Mouse (Mus musculus): ENCODE measurements at regions not wholly inside any gene's neighbourhood (a gene's known extent, or its start where the extent isn't known, plus 50 kb on each side); places are given as distances from the start of the nearest gene placed in this dataset.
A peak's percentile ranks its signal among the peaks of the same experiment; 100 is the strongest.

- Histone ChIP-seq H3K36me3 (no peaks in the 10 kb centered on the region), H3K9me3 (no peaks in the 10 kb centered on the region), H3K9ac (replicated peaks) (no peak overlapping the region), H3K4me1 (peaks cover 10% of the 10 kb centered on the region), H3K27me3 (no peaks in the 10 kb centered on the region), H3K4me3 (no peak overlapping the region), H3K27ac (replicated peaks) (peak overlapping the region; percentile 21), H3K4me2 (replicated peaks) (no peak overlapping the region)
- WGBS: 74% methylated on average over 4 of the region's 4 CpGs
- no peak for ATAC-seq (replicated peaks)
Observed at GRCm38 (mm10) chr17:10098199-10098598, 221.5 kb downstream of the Qk start.

- H3K9me3 ChIP-seq: no peaks in the 10 kb centered on the region
- H3K27ac ChIP-seq (replicated peaks): peak overlapping the region; percentile 71
- ATAC-seq (replicated peaks): no peak
Observed at GRCm38 (mm10) chr17:10097691-10098090, 222.0 kb downstream of the Qk start.

GRCm38 (mm10) chr17:10095841-10096301 lies 223.8 kb downstream of the Qk start:
- Histone ChIP-seq H3K27me3 (no peaks in the 10 kb centered on the region), H3K4me3 (no peak overlapping the region), H3K9ac (replicated peaks) (no peak overlapping the region), H3K4me1 (peaks cover 10% of the 10 kb centered on the region), H3K4me2 (replicated peaks) (no peak overlapping the region), H3K9me3 (no peaks in the 10 kb centered on the region), H3K27ac (replicated peaks) (no peak overlapping the region; the same call in 1 of the 2 replicates), H3K36me3 (no peaks in the 10 kb centered on the region)
- ATAC-seq (replicated peaks): no peak
- WGBS: 85% methylated on average over 3 of the region's 3 CpGs

More at GRCm38 (mm10) chr17:10097691-10098090, 222.0 kb downstream of the Qk start:
- H3K4me1 ChIP-seq: peaks cover 10% of the 10 kb centered on the region
- H3K4me2 ChIP-seq (replicated peaks): no peak overlapping the region
- H3K36me3 ChIP-seq: no peaks in the 10 kb centered on the region
- H3K9ac ChIP-seq (replicated peaks): no peak overlapping the region
- no peak overlapping the region for H3K4me3 ChIP-seq
- H3K27me3 ChIP-seq: no peaks in the 10 kb centered on the region

GRCm38 (mm10) chr17:10094108-10094521 lies 225.5 kb downstream of the Qk start:
- H3K4me3 ChIP-seq: no peak overlapping the region
- 87% methylated on average over 3 of the region's 3 CpGs for WGBS
- ATAC-seq (replicated peaks): no peak

GRCm38 (mm10) chr17:10093437-10094107 lies 226.1 kb downstream of the Qk start:
- Histone ChIP-seq H3K27me3 (no peaks in the 10 kb centered on the region), H3K36me3 (no peaks in the 10 kb centered on the region), H3K9ac (replicated peaks) (no peak overlapping the region), H3K4me2 (replicated peaks) (no peak overlapping the region), H3K9me3 (no peaks in the 10 kb centered on the region), H3K4me1 (peaks cover 10% of the 10 kb centered on the region), H3K4me3 (no peak overlapping the region), H3K27ac (replicated peaks) (0 out of 2 replicates have a peak overlapping the region, but pooled peaks have one; percentile 17)
- WGBS: 78% methylated on average over 8 of the region's 8 CpGs
- ATAC-seq (replicated peaks): no peak

More at GRCm38 (mm10) chr17:10094108-10094521, 225.5 kb downstream of the Qk start:
- Histone ChIP-seq H3K36me3 (no peaks in the 10 kb centered on the region), H3K27me3 (no peaks in the 10 kb centered on the region), H3K27ac (replicated peaks) (0 out of 2 replicates have a peak overlapping the region, but pooled peaks have one; percentile 17), H3K9ac (replicated peaks) (no peak overlapping the region), H3K9me3 (no peaks in the 10 kb centered on the region), H3K4me2 (replicated peaks) (no peak overlapping the region), H3K4me1 (peaks cover 10% of the 10 kb centered on the region)

- 90% methylated on average over 7 of the region's 7 CpGs for WGBS
- no peak overlapping the region for H3K4me2 ChIP-seq (replicated peaks)
- ATAC-seq (replicated peaks): no peak
- no peaks in the 10 kb centered on the region for H3K36me3 ChIP-seq
- no peak overlapping the region for H3K4me3 ChIP-seq
- H3K9ac ChIP-seq (replicated peaks): no peak overlapping the region
- peaks cover 5% of the 10 kb centered on the region; the same call in 1 of the 2 replicates for H3K4me1 ChIP-seq
- no peak overlapping the region for H3K27ac ChIP-seq (replicated peaks)
- H3K27me3 ChIP-seq: no peaks in the 10 kb centered on the region
- H3K9me3 ChIP-seq: no peaks in the 10 kb centered on the region
Observed at GRCm38 (mm10) chr17:10087192-10087886, 232.3 kb downstream of the Qk start.

- H3K36me3 ChIP-seq: no peaks in the 10 kb centered on the region
- no peak for ATAC-seq (replicated peaks)
- H3K9me3 ChIP-seq: no peaks in the 10 kb centered on the region
- 86% methylated on average over 2 of the region's 2 CpGs for WGBS
- H3K27me3 ChIP-seq: no peaks in the 10 kb centered on the region
- H3K4me1 ChIP-seq: peaks cover 5% of the 10 kb centered on the region; the same call in 1 of the 2 replicates
- no peak overlapping the region for H3K4me2 ChIP-seq (replicated peaks)
- no peak overlapping the region for H3K4me3 ChIP-seq
- no peak overlapping the region for H3K9ac ChIP-seq (replicated peaks)
- H3K27ac ChIP-seq (replicated peaks): no peak overlapping the region
Observed at GRCm38 (mm10) chr17:10086558-10086957, 233.1 kb downstream of the Qk start.

GRCm38 (mm10) chr17:10086132-10086531 lies 233.5 kb downstream of the Qk start:
- no peak overlapping the region for H3K9ac ChIP-seq (replicated peaks)
- H3K4me3 ChIP-seq: no peak overlapping the region
- no peaks in the 10 kb centered on the region for H3K27me3 ChIP-seq
- H3K27ac ChIP-seq (replicated peaks): no peak overlapping the region
- no peaks in the 10 kb centered on the region for H3K36me3 ChIP-seq
- peaks cover 5% of the 10 kb centered on the region; the same call in 1 of the 2 replicates for H3K4me1 ChIP-seq
- no peaks in the 10 kb centered on the region for H3K9me3 ChIP-seq
- 24% methylated on average over 2 of the region's 2 CpGs for WGBS
- no peak overlapping the region for H3K4me2 ChIP-seq (replicated peaks)
- ATAC-seq (replicated peaks): no peak

GRCm38 (mm10) chr17:10081721-10082120 lies 237.9 kb downstream of the Qk start:
- no peak overlapping the region for H3K27ac ChIP-seq (replicated peaks)
- ATAC-seq (replicated peaks): no peak
- H3K36me3 ChIP-seq: no peaks in the 10 kb centered on the region
- H3K4me1 ChIP-seq: peaks cover 5% of the 10 kb centered on the region; the same call in 1 of the 2 replicates
- no peak overlapping the region for H3K9ac ChIP-seq (replicated peaks)
- no peaks in the 10 kb centered on the region for H3K9me3 ChIP-seq
- no peak overlapping the region for H3K4me2 ChIP-seq (replicated peaks)
- H3K27me3 ChIP-seq: no peaks in the 10 kb centered on the region
- H3K4me3 ChIP-seq: no peak overlapping the region
- WGBS: 75% methylated on average over 10 of the region's 10 CpGs

GRCm38 (mm10) chr17:10079853-10080650 lies 239.6 kb downstream of the Qk start:
- no peak overlapping the region for H3K4me2 ChIP-seq (replicated peaks)
- 84% methylated on average over 15 of the region's 15 CpGs for WGBS
- no peaks in the 10 kb centered on the region for H3K9me3 ChIP-seq
- H3K27me3 ChIP-seq: no peaks in the 10 kb centered on the region
- ATAC-seq (replicated peaks): no peak; the same call in 1 of the 2 replicates
- H3K9ac ChIP-seq (replicated peaks): no peak overlapping the region
- no peak overlapping the region for H3K4me3 ChIP-seq
- no peak overlapping the region for H3K27ac ChIP-seq (replicated peaks)
- H3K4me1 ChIP-seq: no peaks in the 10 kb centered on the region
- H3K36me3 ChIP-seq: no peaks in the 10 kb centered on the region

GRCm38 (mm10) chr17:10078536-10079319 lies 240.9 kb downstream of the Qk start:
- no peaks in the 10 kb centered on the region for H3K27me3 ChIP-seq
- no peaks in the 10 kb centered on the region for H3K36me3 ChIP-seq
- 41% methylated on average over 7 of the region's 7 CpGs for WGBS
- no peak overlapping the region for H3K27ac ChIP-seq (replicated peaks)
- H3K4me3 ChIP-seq: no peak overlapping the region
- no peak overlapping the region for H3K4me2 ChIP-seq (replicated peaks)
- H3K9ac ChIP-seq (replicated peaks): no peak overlapping the region
- no peaks in the 10 kb centered on the region for H3K4me1 ChIP-seq
- H3K9me3 ChIP-seq: no peaks in the 10 kb centered on the region
- ATAC-seq (replicated peaks): no peak

All from forebrain, embryonic 15.5 days (tissue).